Mouse (Mus musculus): ENCODE data around the gene Smyd4.

Smyd4 gene

DNA sequence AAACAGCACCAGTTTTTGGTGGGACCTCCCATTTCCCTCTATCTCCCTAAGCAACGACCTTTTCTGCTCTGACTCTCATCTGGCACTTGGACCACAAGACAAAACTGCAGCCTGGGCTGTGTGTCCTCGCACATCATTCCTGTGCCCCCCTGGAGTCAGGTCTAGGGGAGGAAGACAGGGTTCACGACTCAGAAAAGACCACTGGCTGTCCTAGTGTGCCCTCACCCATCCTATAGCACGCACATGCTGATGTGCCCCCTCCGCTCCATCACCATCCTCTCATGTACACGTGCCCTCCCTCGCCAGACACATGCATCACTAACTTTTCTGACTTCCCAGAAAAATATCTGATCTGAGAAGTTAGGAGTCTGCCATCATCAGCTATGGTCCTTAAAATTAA is 71.8 kb downstream of the Smyd4 start:
- DNase-seq (ENCODE audit: low spot score in 2 of 2): no peak

DNA sequence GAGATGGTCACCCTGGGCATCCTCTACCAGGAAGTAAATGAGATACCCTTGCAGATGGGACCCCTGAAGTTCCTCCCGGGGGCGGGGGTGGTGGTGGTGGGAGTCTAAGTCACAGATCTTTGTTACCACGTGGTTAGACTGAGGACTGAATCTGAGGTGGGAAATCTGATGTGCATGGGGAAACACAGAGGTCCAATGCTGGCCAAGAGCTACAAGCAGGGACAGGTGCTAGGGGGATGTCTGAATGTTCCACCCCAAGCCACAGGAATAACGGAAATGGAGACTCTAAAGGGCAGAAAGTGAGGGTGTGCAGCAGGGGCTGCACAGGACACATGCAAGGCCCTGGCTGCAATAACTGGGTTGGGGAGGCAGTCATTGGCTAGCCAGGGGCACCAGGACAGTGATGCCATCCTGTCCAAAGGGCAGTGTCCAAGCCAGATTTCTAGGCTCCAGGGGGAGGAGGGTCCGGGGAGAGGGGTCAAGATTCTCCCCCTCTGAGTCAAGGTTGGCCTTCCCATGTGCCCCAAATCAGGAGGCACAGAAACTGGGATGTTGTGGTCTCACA is 72.7 kb downstream of the Smyd4 start:
- DNase-seq (ENCODE audit: low spot score in 2 of 2): no peak

DNA sequence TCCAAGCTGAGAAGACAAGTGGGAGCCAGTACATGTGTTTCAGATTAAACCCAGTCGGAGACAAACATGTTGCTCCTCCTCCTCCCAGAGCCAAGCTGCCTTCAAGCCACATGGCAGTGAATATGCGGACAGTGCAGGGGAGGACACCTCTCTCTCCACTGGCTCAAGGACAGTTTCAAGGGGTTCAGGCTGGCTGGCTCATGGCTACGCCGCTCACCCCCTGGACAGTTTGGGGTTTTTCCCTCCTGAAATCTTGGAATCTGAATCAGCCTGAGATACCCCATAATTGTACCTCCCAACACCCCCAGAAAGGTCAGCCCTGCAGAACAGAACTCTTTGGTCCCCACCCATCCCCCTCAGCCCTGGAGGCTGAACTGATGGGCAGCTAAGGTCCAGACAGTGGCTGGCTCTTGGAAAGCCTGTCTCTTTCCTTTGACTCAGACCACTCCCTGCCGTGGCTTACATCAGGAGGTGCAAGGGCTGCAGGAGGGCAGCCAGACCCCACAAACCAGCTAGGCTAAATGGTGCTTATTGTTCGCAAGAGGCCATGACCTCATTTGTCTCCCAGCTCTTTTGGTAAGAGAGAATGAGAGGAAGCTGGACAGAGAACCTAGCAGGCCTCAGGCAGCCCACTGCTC is 73.3 kb downstream of the Smyd4 start:
- no peak for DNase-seq (ENCODE audit: low spot score in 2 of 2)

DNA sequence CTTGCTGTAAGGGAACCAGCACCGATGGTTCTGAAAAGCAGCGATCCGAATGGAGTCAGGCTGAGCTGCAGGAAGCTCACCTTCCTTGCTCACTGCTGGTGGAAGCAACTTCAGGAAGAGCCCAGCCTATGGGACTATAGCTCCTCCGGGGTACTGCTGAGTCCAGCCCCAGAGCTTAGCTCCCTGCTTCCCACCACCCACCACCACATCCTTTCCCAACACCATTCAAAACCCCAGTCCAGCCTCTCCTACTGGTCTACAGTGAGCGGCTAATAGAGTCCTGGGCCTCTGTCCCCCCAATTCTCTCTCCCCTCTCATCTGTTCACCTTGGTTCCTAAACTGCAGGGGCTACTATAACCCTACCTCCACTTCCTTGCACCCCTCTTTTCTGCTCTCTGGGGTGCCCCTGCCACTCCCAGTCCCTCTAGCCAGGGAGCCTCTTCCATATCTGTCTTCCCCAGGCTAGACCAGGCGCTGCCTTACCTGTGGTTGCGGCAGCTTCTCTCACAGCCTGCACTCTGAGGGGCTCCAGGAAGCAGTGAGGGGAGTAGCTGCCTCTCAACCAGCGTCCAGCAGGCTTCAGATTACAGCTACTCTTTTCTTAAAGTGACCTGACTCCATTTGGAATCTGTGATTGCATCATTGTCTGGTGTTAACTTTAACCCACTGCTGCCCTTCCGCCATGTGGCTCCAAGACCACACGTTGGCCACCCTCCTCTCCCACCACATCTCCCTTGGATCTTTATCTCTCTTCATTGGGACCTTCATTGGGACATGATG is 74.0 kb downstream of the Smyd4 start, which contains the start of gene Serpinf1:
Serpinf1 (minus strand) TSS at position 689 of the 780 bp plus-strand sequence.
- DNase-seq (ENCODE audit: low spot score in 2 of 2): no peak

DNA sequence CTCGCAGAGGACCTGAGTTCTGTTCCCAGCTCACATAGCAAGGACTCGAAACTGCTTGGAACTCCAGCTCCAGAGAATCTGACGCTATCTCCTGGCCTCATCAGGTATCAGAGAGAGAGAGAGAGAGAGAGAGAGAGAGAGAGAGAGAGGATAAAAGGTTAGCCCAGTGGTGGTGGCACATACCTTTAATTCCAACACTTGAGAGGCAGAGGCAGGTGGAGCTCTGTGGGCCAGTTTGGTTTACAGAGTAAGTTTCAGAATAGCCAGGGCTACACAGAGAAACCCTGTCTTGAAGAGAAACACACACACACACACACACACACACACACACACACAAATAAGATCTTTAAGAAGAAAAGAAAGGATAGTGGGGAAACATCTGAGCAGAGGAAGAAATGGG is 74.9 kb downstream of the Smyd4 start:
- DNase-seq (ENCODE audit: low spot score in 2 of 2): no peak

DNA sequence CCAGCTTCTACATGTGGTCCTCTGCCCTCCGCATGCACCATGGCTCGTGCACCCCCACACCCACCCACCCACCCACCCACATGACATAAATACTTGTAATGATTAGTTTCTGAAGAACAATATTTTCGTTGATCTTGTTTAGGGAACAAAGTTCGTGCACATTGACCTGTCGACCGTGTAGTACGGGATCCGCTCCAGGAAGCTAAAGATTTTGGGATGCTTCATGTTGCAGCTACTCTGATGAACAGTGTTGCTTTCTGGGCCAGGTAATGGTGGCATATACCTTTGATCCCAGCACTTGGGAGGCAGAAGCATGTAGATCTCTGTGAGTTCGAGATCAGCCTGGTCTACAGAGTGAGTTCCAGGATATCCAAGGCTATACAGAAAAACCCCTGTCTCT is 75.8 kb downstream of the Smyd4 start:
- no peak for DNase-seq (ENCODE audit: low spot score in 2 of 2)

DNA sequence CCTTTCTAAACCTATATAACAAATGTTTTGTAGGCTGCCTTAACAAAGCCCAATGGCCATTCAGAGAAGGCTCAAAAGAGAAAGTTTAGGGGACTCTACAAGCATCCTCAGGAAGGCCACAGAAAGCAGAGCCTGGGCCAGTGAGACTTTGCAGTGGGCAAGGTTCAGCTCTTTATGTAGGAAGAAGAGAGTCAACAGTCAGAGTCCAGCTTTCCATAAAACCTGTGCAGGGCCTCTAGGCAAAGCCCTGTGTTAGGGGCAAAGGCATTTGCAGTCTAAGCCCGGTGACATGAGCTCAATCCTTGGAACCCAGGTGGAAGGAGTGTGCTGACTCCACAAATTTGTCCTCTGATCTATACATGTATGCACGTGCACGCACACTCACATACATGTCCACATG is 76.2 kb downstream of the Smyd4 start:
- no peak for DNase-seq (ENCODE audit: low spot score in 2 of 2)

DNA sequence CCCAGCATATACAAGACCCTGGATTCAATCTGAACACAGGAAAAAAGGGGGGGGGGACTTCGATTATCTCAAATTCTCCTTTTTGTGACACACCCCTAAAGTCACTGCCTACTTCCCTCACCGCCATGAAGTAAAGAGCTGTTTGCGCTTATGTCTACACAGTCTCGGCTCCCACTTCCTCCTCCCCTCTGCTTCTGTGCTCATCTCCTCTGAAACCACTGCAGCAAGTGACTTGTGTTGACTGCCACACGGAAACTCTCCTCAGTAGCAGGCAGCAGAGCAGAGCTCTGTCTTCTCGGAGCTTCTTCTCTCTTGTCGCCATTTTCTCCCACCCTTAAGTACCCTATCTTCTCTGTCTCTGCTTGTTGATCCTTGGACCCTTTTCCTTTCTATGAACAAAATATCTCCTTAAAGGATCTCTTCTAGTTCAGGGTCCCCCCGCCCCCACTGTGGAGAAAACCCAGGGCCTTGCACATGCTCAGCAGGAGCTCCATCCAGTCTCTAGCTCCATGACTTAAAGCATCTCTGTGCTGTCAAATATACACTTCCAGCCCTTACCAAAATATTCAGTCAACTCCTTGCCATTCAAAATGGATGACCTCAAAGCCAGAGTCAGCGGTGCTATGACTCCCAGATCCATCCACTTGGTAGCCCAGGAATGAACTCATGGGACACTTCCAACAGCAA is 80.9 kb downstream of the Smyd4 start:
- DNase-seq (ENCODE audit: low spot score in 2 of 2): peak; percentile 55 to 59

DNA sequence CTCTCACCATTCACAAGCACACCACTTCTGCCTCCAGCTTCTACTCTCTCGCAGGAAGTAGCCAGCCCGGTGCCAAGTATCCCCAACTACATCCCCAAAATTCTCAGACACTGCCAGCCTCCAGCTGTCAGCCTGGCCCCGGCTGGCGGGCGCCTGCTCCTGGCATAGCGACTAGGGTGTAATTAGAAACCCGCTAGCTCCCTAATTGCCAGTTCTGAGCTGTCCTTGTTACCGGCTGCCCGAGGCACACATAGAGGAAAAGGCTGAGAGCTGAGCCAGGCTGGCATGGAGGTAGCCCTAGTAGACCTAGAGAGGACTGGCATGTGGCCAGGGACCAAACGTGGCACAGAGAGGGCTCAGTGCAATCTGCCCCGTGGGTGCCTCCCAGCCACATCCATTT is 83.1 kb downstream of the Smyd4 start:
- DNase-seq (ENCODE audit: low spot score in 2 of 2): no peak

DNA sequence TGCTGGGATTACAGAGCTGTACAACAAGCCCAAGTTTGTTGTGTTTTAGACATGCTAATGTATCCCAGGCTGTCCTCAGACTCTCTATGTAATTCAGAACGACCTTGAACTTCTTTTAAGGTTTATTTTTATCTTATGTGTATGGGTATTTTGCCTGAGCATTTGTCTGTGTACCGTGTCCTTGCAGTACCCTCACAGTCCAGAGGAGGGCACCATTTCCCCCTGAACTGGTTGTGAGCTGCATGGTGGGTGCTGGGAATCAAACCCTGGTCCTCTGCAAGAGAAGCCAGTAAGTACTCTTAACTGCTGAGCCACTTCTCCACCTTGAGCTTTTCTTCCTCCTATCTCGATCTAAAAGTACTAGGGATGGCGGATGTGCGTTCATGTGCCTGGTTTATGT is 85.9 kb downstream of the Smyd4 start:
- no peak for DNase-seq (ENCODE audit: low spot score in 2 of 2)

DNA sequence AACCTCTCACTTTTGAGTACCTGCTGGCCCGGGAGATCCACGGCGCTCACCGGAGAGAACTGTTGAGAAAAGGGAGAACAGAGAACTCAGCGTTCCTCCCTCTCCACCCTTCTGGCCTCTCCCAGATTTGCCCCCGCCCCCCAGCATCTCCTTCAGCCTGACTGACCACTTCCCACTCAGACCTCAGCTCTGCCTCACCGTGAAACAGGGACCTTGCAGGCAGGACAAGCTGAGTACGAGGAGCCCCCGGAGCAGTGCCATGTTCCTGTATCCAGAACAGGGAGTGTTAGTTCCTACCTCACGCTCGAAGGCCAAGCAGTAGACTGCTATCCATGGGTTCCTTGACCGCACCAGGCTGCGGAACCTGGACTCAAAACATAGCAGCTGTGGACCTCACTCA is 90.0 kb downstream of the Smyd4 start:
- no peak for DNase-seq (ENCODE audit: low spot score in 2 of 2)

DNA sequence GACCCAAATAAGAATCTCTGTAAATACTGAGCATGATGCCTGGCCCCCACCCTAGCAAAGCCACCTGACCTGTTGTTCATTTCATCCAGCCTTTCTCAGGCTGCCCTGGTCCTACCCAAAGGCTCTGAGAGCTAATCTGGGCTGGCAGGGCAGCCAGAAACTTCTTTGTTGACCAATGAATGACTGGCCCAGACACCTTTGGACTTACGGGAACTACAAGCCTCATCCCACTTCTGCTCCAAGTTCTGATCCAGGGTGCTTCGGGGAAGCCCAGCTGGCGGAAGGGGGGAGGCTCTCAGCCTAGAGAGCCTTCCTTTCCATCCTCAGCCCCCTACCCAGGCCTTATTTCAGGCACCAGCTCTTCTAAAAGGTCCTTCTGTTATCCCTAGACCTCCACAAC is 90.6 kb downstream of the Smyd4 start:
- DNase-seq (ENCODE audit: low spot score in 2 of 2): no peak

DNA sequence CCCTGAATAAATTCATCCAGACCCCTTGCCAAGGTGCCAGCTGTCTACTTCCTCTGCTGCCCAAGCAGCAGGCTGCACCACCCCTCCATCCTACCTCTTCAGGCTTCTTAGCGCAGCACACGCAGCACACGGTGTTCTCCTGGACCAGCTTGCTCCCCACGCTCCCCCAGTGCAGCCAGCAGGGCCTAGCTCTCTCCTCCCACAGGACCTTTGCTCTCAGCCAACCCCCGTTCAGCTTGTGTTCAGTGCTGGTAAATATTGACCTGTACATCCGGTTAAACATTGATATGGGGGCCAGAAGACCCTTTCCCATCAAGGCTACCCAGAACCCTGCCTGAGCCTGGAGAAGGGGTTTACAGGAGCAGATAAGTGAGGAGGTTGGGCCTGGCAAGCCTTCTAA is 91.1 kb downstream of the Smyd4 start, which contains the start of gene Serpinf2:
Serpinf2 (minus strand) TSS at position 229 of the 400 bp plus-strand sequence.
- DNase-seq (ENCODE audit: low spot score in 2 of 2): no peak

DNA sequence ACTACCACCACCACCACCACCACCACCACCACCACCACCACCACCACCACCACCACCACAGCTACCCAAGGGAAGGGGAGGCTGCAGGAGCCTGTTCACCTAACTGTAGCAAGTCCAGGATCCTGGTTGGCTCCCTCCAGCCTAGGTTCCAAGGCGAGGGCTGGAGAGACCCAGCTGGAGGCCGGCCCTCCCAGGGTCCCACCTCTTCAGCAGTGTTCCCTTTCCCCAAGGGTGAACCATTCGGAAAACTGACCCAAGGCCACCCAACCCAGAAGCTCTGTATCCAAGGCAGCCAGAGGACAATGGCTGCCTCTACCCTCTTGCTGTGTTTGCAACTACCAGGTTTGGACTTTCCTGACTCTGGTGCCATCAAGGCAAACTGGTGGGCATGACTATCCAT is 91.7 kb downstream of the Smyd4 start:
- DNase-seq (ENCODE audit: low spot score in 2 of 2): no peak

DNA sequence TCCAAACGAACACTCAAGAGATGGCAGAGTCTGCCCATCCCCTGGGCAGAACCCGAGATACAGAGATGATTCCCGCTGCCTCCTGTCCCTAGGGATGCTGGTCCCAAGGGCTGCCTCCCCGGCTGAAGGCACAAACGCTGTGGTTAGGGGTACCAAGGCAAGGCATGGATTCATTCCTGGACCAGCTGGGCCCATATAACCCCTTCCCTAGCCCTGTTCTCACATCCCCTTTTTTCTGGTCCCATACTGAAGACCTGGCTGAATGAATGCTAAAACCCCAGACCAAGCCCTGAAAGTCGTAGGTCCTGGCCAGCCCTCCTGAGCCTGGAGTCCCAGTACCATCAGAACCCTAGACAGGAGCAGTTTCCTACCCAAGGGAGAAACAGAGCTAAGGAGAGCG is 92.8 kb downstream of the Smyd4 start:
- DNase-seq (ENCODE audit: low spot score in 2 of 2): no peak

DNA sequence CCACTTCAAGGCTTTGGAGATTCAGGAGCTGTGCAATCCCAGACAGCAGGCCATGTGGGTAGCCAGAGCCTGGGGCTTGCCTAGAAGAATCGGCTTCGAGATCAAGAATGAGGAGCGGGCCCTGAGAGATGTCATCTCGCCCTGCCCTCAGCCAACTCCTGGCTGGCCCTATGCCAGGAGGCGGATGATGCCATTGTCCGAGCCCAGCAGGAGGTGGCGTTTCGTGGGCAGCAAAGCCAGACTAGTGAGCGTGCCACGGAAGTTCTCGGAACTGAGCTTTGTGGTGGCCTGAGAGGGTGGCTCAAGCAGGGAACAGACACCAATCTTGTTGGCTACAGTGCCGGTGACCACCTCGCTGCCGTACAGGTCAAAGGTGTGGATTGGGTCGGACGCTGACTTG is 93.4 kb downstream of the Smyd4 start:
- DNase-seq (ENCODE audit: low spot score in 2 of 2): no peak

DNA sequence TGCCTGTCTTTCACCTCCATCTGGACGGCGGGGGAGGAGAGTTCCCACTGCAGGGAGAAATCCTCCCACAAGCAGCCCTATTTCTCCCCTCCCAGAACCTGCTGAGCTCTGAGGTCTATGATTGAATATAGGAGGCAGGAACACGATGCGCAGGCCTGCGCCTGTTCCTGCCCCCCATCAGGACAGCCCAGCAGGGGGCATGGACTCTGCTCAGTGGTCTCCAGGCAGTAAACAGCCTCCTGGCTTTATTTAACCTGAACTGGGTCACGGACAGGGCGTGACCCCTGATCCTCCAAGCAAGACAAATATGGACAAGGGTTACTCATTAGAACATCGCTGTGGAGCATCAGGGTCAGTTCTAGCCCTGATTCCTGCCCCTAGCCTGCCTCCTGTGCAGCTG is 95.5 kb downstream of the Smyd4 start:
- DNase-seq (ENCODE audit: low spot score in 2 of 2): no peak

DNA sequence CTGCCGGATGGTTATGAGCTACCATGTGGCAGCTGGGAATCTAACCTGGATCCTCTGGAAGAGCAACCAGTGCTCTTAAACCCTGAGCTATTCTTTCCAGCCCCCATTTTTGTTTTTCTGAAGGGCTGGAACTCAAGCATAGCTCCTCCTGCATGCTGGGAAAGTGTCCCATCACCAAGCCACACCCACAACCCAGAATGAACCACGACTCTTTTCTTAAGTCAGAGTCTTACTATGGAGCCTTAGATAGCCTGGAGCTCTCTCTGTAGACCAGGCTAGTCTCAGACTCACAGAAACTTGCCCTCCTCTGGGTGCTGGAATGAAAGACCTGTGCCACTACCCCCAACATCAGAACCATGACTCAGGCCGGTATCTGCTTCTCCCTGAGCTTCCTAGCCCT is 100.3 kb downstream of the Smyd4 start:
- DNase-seq (ENCODE audit: low spot score in 2 of 2): no peak

DNA sequence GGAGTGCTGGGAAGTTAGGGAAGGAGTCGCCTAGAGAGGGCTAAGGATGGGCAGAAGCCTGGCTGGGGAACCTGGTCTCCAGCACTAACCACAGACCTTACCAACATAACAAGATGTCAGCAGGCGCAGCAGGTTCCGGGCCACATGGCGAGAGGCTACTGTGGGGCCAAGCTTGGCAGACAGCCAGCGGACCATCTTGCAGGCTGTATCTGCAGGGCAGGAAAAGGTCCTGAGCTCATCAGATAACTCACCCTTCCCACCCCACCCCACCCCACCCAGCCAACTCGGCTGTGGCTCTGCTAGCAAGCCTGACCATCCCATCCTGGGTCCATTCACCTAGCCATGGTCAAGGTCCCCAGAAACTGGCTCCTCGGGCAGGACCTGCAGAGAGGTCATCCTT is 101.5 kb downstream of the Smyd4 start:
- DNase-seq (ENCODE audit: low spot score in 2 of 2): no peak

DNA sequence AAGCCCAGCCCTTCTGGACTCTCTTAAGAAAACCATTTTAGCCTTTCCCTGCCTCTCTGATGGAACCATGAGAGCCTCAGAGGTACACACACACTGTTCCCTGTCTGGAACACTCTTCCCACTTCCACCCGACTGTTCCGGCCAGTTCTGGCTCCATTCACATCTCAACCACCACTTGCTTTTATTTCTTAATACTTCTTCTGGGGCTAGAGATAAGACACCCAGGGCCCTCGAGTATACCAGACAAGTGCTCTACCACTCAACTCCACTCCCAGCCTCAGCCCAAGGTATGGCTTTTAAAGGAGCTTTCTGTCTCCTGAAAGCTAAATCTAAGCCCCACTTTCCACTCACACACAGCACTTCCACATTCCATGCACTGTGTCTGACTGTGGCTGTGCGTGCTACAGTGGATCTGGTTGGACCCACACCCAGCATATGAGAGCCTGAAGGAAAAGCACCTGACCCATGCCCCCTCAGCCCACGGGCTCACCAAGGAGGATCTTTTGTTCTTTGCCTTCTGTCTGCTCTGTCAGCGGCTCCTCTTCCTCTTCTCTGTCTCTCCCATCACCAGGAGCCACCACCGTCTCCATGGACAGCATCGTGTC is 102.2 kb downstream of the Smyd4 start:
- DNase-seq (ENCODE audit: low spot score in 2 of 2): no peak

DNA sequence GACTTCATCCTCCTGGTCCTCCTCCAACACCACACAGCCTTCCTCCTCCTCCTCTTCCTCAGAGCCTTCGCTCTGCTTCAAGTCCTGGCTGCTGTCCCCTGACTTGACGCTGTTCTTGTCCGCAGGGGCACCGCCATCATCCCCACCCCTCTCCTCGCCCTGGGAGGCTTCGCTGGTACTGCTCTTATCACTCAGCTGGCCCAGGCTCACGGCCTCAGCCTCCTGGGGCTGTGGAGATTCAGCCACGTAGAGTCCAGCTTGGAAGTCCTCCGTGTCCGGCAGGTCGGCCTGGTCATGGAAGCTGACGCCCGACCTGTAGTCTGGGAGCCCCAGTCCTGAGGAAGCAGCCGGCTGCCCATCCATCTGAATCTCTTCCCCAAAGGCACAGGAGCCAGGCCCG is 102.7 kb downstream of the Smyd4 start:
- no peak for DNase-seq (ENCODE audit: low spot score in 2 of 2)

DNA sequence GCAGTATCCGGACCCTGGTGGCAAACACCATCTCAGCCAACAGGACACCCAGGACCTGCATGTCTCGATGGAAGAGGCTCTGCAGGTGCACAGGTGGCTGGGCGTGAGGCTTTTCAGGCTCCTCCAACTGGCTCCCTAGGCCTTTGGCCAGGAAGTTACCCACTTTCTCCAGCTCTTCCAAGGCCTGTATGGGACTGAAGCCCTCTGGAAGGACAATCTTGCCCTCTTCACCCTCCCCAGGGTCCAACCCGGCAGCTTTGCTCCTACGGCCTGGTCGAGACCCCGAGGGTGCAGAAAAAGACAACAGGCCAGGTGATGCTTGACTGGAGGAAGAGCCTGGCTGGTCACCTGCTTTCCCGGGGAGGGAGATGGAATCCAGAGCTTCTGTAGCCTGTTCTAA is 103.8 kb downstream of the Smyd4 start:
- DNase-seq (ENCODE audit: low spot score in 2 of 2): no peak
